Mouse (Mus musculus): ENCODE measurements at regions not wholly inside any gene's neighbourhood (a gene's known extent, or its start where the extent isn't known, plus 50 kb on each side); places are given as distances from the start of the nearest gene placed in this dataset.

- in situ Hi-C loops (cut with MboI; ENCODE audit: low sequenced_read_pairs in 2 of 2, unreplicated experiment in 2 of 2), result no loop called here
- H3K9ac ChIP-seq (ENCODE audit: insufficient read depth, low read depth, low read length, poor library complexity, severe bottlenecking), result no peak overlapping the region
- H3K9me3 ChIP-seq (ENCODE audit: control insufficient read depth, insufficient read depth, low read depth, low read length), result no peaks in the 10 kb centered on the region
- H3K4me1 ChIP-seq (ENCODE audit: control insufficient read depth in 2 of 2, insufficient read depth in 2 of 2, low read length in 2 of 2, poor library complexity in 1 of 2), result peaks cover 3 to 13% of the 10 kb centered on the region in 2 experiments; a peak in 1 of 4 replicates
- no peaks in the 10 kb centered on the region for H3K36me3 ChIP-seq (ENCODE audit: control insufficient read depth, insufficient read depth, low read length, poor library complexity, severe bottlenecking)
- no peak overlapping the region for H3K4me3 ChIP-seq (ENCODE audit: insufficient read depth in 1 of 2, low read depth in 1 of 2, low read length in 2 of 2, poor library complexity in 1 of 2, severe bottlenecking in 1 of 2)
- no peak overlapping the region for H3K27ac ChIP-seq (ENCODE audit: insufficient read depth, low read depth, low read length, poor library complexity, severe bottlenecking)
- DNase-seq (ENCODE audit: low read depth, low spot score), result no peak
- TF ChIP-seq HCFC1 (IDR thresholded peaks at IDR 0.05; ENCODE audit: borderline replicate concordance, insufficient read depth, low read length) (no peak), ZC3H11A (IDR thresholded peaks at IDR 0.05; ENCODE audit: borderline replicate concordance, low read depth, low read length) (no peak)
These were observed 56.1 kb upstream of the Kcng1 start for GRCm38 (mm10) chr2:168337611-168338010.

- no peaks in the 10 kb centered on the region for H3K36me3 ChIP-seq (ENCODE audit: control insufficient read depth, insufficient read depth, low read length, poor library complexity, severe bottlenecking)
- H3K4me3 ChIP-seq (ENCODE audit: insufficient read depth in 1 of 2, low read depth in 1 of 2, low read length in 2 of 2, poor library complexity in 1 of 2, severe bottlenecking in 1 of 2), result no peak overlapping the region
- DNase-seq (ENCODE audit: low read depth, low spot score), result no peak
- no peak overlapping the region for H3K9ac ChIP-seq (ENCODE audit: insufficient read depth, low read depth, low read length, poor library complexity, severe bottlenecking)
- in situ Hi-C loops (cut with MboI; ENCODE audit: low sequenced_read_pairs in 2 of 2, unreplicated experiment in 2 of 2), result no loop called here
- TF ChIP-seq CHD2 (IDR thresholded peaks at IDR 0.05; ENCODE audit: low read depth, low read length) (no peak), HCFC1 (IDR thresholded peaks at IDR 0.05; ENCODE audit: borderline replicate concordance, insufficient read depth, low read length) (no peak), ZC3H11A (IDR thresholded peaks at IDR 0.05; ENCODE audit: borderline replicate concordance, low read depth, low read length) (no peak), ZNF384 (IDR thresholded peaks at IDR 0.05; ENCODE audit: low read depth, low read length) (no peak), MAFK (IDR thresholded peaks at IDR 0.05; ENCODE audit: insufficient read depth, low read depth, low read length) (no peak)
- no peaks in the 10 kb centered on the region for H3K9me3 ChIP-seq (ENCODE audit: control insufficient read depth, insufficient read depth, low read depth, low read length)
- peaks cover 3 to 14% of the 10 kb centered on the region in 2 experiments; a peak in 1 of 4 replicates for H3K4me1 ChIP-seq (ENCODE audit: control insufficient read depth in 2 of 2, insufficient read depth in 2 of 2, low read length in 2 of 2, poor library complexity in 1 of 2)
- H3K27ac ChIP-seq (ENCODE audit: insufficient read depth, low read depth, low read length, poor library complexity, severe bottlenecking), result no peak overlapping the region
These were observed 54.3 kb upstream of the Kcng1 start for GRCm38 (mm10) chr2:168335739-168336385.

GRCm38 (mm10) chr2:168334241-168334588 is 52.7 kb upstream of the Kcng1 start:
- Histone ChIP-seq H3K4me3 (ENCODE audit: insufficient read depth in 1 of 2, low read depth in 1 of 2, low read length in 2 of 2, poor library complexity in 1 of 2, severe bottlenecking in 1 of 2) (no peak overlapping the region), H3K36me3 (ENCODE audit: control insufficient read depth, insufficient read depth, low read length, poor library complexity, severe bottlenecking) (no peaks in the 10 kb centered on the region), H3K4me1 (ENCODE audit: control insufficient read depth in 2 of 2, insufficient read depth in 2 of 2, low read length in 2 of 2, poor library complexity in 1 of 2) (peaks cover 3 to 14% of the 10 kb centered on the region in 2 experiments; a peak in 1 of 4 replicates), H3K9ac (ENCODE audit: insufficient read depth, low read depth, low read length, poor library complexity, severe bottlenecking) (no peak overlapping the region), H3K27ac (ENCODE audit: insufficient read depth, low read depth, low read length, poor library complexity, severe bottlenecking) (no peak overlapping the region), H3K9me3 (ENCODE audit: control insufficient read depth, insufficient read depth, low read depth, low read length) (no peaks in the 10 kb centered on the region)
- in situ Hi-C loops (cut with MboI; ENCODE audit: low sequenced_read_pairs in 2 of 2, unreplicated experiment in 2 of 2), result no loop called here
- no peak for TF ChIP-seq ZC3H11A (IDR thresholded peaks at IDR 0.05; ENCODE audit: borderline replicate concordance, low read depth, low read length)
- TF ChIP-seq CHD2 (IDR thresholded peaks at IDR 0.05; ENCODE audit: low read depth, low read length), result no peak
- TF ChIP-seq ZNF384 (IDR thresholded peaks at IDR 0.05; ENCODE audit: low read depth, low read length), result no peak
- TF ChIP-seq MAFK (IDR thresholded peaks at IDR 0.05; ENCODE audit: insufficient read depth, low read depth, low read length), result no peak
- no peak for TF ChIP-seq HCFC1 (IDR thresholded peaks at IDR 0.05; ENCODE audit: borderline replicate concordance, insufficient read depth, low read length)
- DNase-seq (ENCODE audit: low read depth, low spot score), result no peak

GRCm38 (mm10) chr2:168333552-168334240 is 52.2 kb upstream of the Kcng1 start:
- TF ChIP-seq ZNF384 (IDR thresholded peaks at IDR 0.05; ENCODE audit: low read depth, low read length) (no peak), HCFC1 (IDR thresholded peaks at IDR 0.05; ENCODE audit: borderline replicate concordance, insufficient read depth, low read length) (no peak), ZC3H11A (IDR thresholded peaks at IDR 0.05; ENCODE audit: borderline replicate concordance, low read depth, low read length) (no peak), CHD2 (IDR thresholded peaks at IDR 0.05; ENCODE audit: low read depth, low read length) (no peak), MAFK (IDR thresholded peaks at IDR 0.05; ENCODE audit: insufficient read depth, low read depth, low read length) (no peak)
- Histone ChIP-seq H3K36me3 (ENCODE audit: control insufficient read depth, insufficient read depth, low read length, poor library complexity, severe bottlenecking) (no peaks in the 10 kb centered on the region), H3K9ac (ENCODE audit: insufficient read depth, low read depth, low read length, poor library complexity, severe bottlenecking) (no peak overlapping the region), H3K27ac (ENCODE audit: insufficient read depth, low read depth, low read length, poor library complexity, severe bottlenecking) (no peak overlapping the region), H3K4me3 (ENCODE audit: insufficient read depth in 1 of 2, low read depth in 1 of 2, low read length in 2 of 2, poor library complexity in 1 of 2, severe bottlenecking in 1 of 2) (no peak overlapping the region), H3K4me1 (ENCODE audit: control insufficient read depth in 2 of 2, insufficient read depth in 2 of 2, low read length in 2 of 2, poor library complexity in 1 of 2) (peaks cover 3 to 14% of the 10 kb centered on the region in 2 experiments; a peak in 1 of 4 replicates), H3K9me3 (ENCODE audit: control insufficient read depth, insufficient read depth, low read depth, low read length) (no peaks in the 10 kb centered on the region)
- no peak for DNase-seq (ENCODE audit: low read depth, low spot score)
- in situ Hi-C loops (cut with MboI; ENCODE audit: low sequenced_read_pairs in 2 of 2, unreplicated experiment in 2 of 2), result no loop called here

Measured in ES-E14 (cell line).